In genomic region chr3:125338178-125338692, GRCm38 (mm10) we compare ENCODE assay signal across 22 mouse cellular contexts.
A peak's percentile ranks its signal among the peaks of the same experiment; 100 is the strongest.
DNase-seq lines count a peak whose midpoint lies in the region; ATAC-seq and TF ChIP-seq lines count a peak whose summit lies in the region.
"Had no signal": no experiment of that assay in that cellular context is flagged by ENCODE, and none has a peak within 500 bp of the region (broad histone marks: within the 10 kb centered on the region; RNA-seq: fewer than 3 reads in every experiment).

No protein-coding gene starts in this region.

- no peaks in the 10 kb centered on the region for H3K4me1 ChIP-seq in kidney, embryonic 16.5 days (ENCODE audit: insufficient read depth, low read length)
- H3K4me1 ChIP-seq: heart, embryonic 10.5 days; hindbrain, embryonic 15.5 days; limb, embryonic 12.5 days had no signal

- no peaks in the 10 kb centered on the region for H3K36me3 ChIP-seq in kidney, embryonic 16.5 days (ENCODE audit: insufficient read depth, low read length)
- H3K36me3 ChIP-seq: heart, embryonic 10.5 days; hindbrain, embryonic 15.5 days; limb, embryonic 12.5 days had no signal

- peak; percentile 44 for ATAC-seq in granulocyte monocyte progenitor cell, adult 5-6 weeks (replicated peaks; ENCODE audit: poor library complexity, severe bottlenecking)
- peak; percentile 88 for ATAC-seq in megakaryocyte progenitor cell, adult 5-6 weeks (replicated peaks; ENCODE audit: poor library complexity)
- no peak for ATAC-seq in kidney, embryonic 16.5 days (ENCODE audit: low FRiP score, low TSS enrichment)
- ATAC-seq: forebrain, postnatal 0 days had no signal

- H3K27me3 ChIP-seq in kidney, embryonic 16.5 days (ENCODE audit: insufficient read depth, low read length), result no peaks in the 10 kb centered on the region
- H3K27me3 ChIP-seq: hindbrain, embryonic 15.5 days; limb, embryonic 12.5 days had no signal

- WGBS in kidney, embryonic 16.5 days, result 40% methylated on average over 6 of the region's 6 CpGs

- peak; percentile 2 for DNase-seq in lung, postnatal 36 days
- DNase-seq in lung, postnatal 25 days (ENCODE audit: low spot score), result no peak
- DNase-seq in brain, embryonic 14.5 days (ENCODE audit: low read depth), result peak; percentile 4
- no peak for DNase-seq in gastrocnemius, postnatal 4 days (ENCODE audit: low spot score in 2 of 2)
- DNase-seq: adrenal gland, postnatal 14 days; cerebellum, adult 11 months; cerebellum, adult 9-11 months; forebrain, postnatal 0 days; heart, postnatal 4 days; kidney, adult 8-10 months; kidney, postnatal 25 days; right cerebral cortex, postnatal 14 days; thymus, adult 2 months had no signal

- H3K9me3 ChIP-seq in kidney, embryonic 16.5 days (ENCODE audit: low read length), result no peaks in the 10 kb centered on the region
- H3K9me3 ChIP-seq: heart, embryonic 10.5 days; hindbrain, embryonic 15.5 days; limb, embryonic 12.5 days had no signal

- no peak overlapping the region for H3K27ac ChIP-seq in kidney, embryonic 16.5 days (ENCODE audit: low read length)
- H3K27ac ChIP-seq: heart, embryonic 10.5 days; hindbrain, embryonic 15.5 days; layer of hippocampus, adult 2 months; limb, embryonic 12.5 days; macrophage; stomach, postnatal 0 days had no signal

- no peak overlapping the region for H3K4me3 ChIP-seq in kidney, embryonic 16.5 days (ENCODE audit: low read length)
- H3K4me3 ChIP-seq: heart, embryonic 10.5 days; hindbrain, embryonic 15.5 days; layer of hippocampus, adult 2 months; limb, embryonic 12.5 days had no signal

- H3K4me2 ChIP-seq in kidney, embryonic 16.5 days (replicated peaks; ENCODE audit: low read depth, low read length), result no peak overlapping the region
- H3K4me2 ChIP-seq: hindbrain, embryonic 15.5 days; limb, embryonic 12.5 days had no signal

- TF ChIP-seq POLR2A in brain, embryonic 14.5 days (IDR thresholded peaks at IDR 0.05; ENCODE audit: borderline replicate concordance, extremely low read depth, insufficient read depth, insufficient read length, poor library complexity, severe bottlenecking), result no peak

- TF ChIP-seq CTCF in brain, embryonic 14.5 days (IDR thresholded peaks at IDR 0.05; ENCODE audit: borderline replicate concordance, extremely low read depth, insufficient read depth, insufficient read length), result no peak

- no peak overlapping the region for H3K9ac ChIP-seq in kidney, embryonic 16.5 days (replicated peaks; ENCODE audit: low read length)
- H3K9ac ChIP-seq: forebrain, postnatal 0 days; hindbrain, embryonic 15.5 days; limb, embryonic 12.5 days had no signal

Comparison
In these comparisons a context has a peak if more than half of its experiments do, and no peak if none do; other contexts are left out.
1. DNase-seq: peak in lung, postnatal 36 days (single experiment) and brain, embryonic 14.5 days (single experiment); none in lung, postnatal 25 days (single experiment) and gastrocnemius, postnatal 4 days (0 of 2).